Mouse (Mus musculus) MEL (cell line): ENCODE data around the gene Adarb1. TPM values are rescaled to one million over a fixed set of nuclear protein-coding genes. Genes with fewer than 3 reads are reported as not detected.

Experiments used
- DNase-seq: peaks from one replicate; pipeline ENCODE4 v3.0.0; 2011; ENCODE audit warnings: low read depth, low spot score
- H3K27ac ChIP-seq: 2 replicates; pipeline ENCODE4 v1.5.1; 2012; ENCODE audit warnings: low read depth, mild to moderate bottlenecking, control low read depth, low read length, moderate library complexity; ENCODE audit not compliant: control insufficient read depth
- H3K27me3 ChIP-seq, 2 experiments: fragments of 150-350 bp in 1 of 2; sonication (generic) in 1 of 2; 2 replicates each; pipeline ENCODE4 v1.6.1; 2012; ENCODE audit warnings: low read length in 2 of 2, mild to moderate bottlenecking in 2 of 2, improper control_type of control experiment in 1 of 2, moderate library complexity in 1 of 2; ENCODE audit not compliant: insufficient read depth in 2 of 2, control insufficient read depth in 1 of 2
- H3K36me3 ChIP-seq, 2 experiments: 2 replicates each; pipeline ENCODE4 v1.6.1; 2012 to 2014; ENCODE audit warnings: low read length in 2 of 2, improper control_type of control experiment in 1 of 2, inconsistent platforms in 1 of 2, mild to moderate bottlenecking in 1 of 2; ENCODE audit not compliant: insufficient read depth in 2 of 2, control insufficient read depth in 1 of 2
- H3K4me1 ChIP-seq, 2 experiments: fragments of 150-350 bp in 1 of 2; sonication (generic) in 1 of 2; 2 replicates each; pipeline ENCODE4 v1.6.1; 2012; ENCODE audit warnings: low read length in 2 of 2, improper control_type of control experiment in 1 of 2, mild to moderate bottlenecking in 1 of 2; ENCODE audit not compliant: insufficient read depth in 2 of 2, control insufficient read depth in 1 of 2
- H3K4me3 ChIP-seq, 2 experiments: fragments of 150-350 bp in 1 of 2; sonication (generic) in 1 of 2; 2 replicates each; pipeline ENCODE4 v1.5.1; 2012; ENCODE audit warnings: low read depth in 2 of 2, low read length in 2 of 2, mild to moderate bottlenecking in 2 of 2, moderate library complexity in 2 of 2, control low read depth in 1 of 2, improper control_type of control experiment in 1 of 2; ENCODE audit not compliant: control insufficient read depth in 1 of 2, insufficient read depth in 1 of 2
- H3K79me2 ChIP-seq: 2 replicates; pipeline ENCODE4 v1.6.1; 2012; ENCODE audit warnings: mild to moderate bottlenecking, low read length, moderate library complexity; ENCODE audit not compliant: control insufficient read depth, poor library complexity, insufficient read depth
- H3K9ac ChIP-seq: 2 replicates; pipeline ENCODE4 v1.6.1; 2012; ENCODE audit warnings: low read depth, mild to moderate bottlenecking, control low read depth, low read length, moderate library complexity; ENCODE audit not compliant: control insufficient read depth, poor library complexity, severe bottlenecking
- H3K9me3 ChIP-seq: fragments of 150-350 bp; sonication (generic); replicated peaks from 2 replicates; pipeline ENCODE4 v1.6.1; 2012; ENCODE audit warnings: mild to moderate bottlenecking, low read length, improper control_type of control experiment, moderate library complexity; ENCODE audit not compliant: insufficient read depth
- BHLHE40 ChIP-seq: IDR thresholded peaks from 2 replicates; pipeline ENCODE4 v1.6.1; 2012; ENCODE audit warnings: low read depth, mild to moderate bottlenecking, inconsistent platforms, low read length, improper control_type of control experiment, borderline replicate concordance
- CHD1 ChIP-seq: IDR thresholded peaks from 2 replicates; pipeline ENCODE4 v1.6.1; 2012; ENCODE audit warnings: low read depth, mild to moderate bottlenecking, inconsistent platforms, low read length, improper control_type of control experiment
- CHD2 ChIP-seq: IDR thresholded peaks from 2 replicates; pipeline ENCODE4 v1.6.1; 2011; ENCODE audit warnings: low read length, improper control_type of control experiment
- E2F4 ChIP-seq: IDR thresholded peaks from 2 replicates; pipeline ENCODE4 v1.6.1; 2011; ENCODE audit warnings: low read depth, low read length, improper control_type of control experiment, borderline replicate concordance
- EP300 ChIP-seq, 2 experiments: IDR thresholded peaks; 2 replicates each; pipeline ENCODE4 v1.6.1; 2011; ENCODE audit warnings: improper control_type of control experiment in 2 of 2, low read length in 2 of 2, low read depth in 1 of 2, mild to moderate bottlenecking in 1 of 2
- GABPA ChIP-seq: IDR thresholded peaks from 2 replicates; pipeline ENCODE4 v1.6.1; 2012; ENCODE audit warnings: low read depth, mild to moderate bottlenecking, inconsistent platforms, low read length, improper control_type of control experiment, moderate library complexity
- GATA1 ChIP-seq: IDR thresholded peaks from 2 replicates; pipeline ENCODE4 v1.6.1; 2011; ENCODE audit warnings: low read depth, low read length, improper control_type of control experiment
- HCFC1 ChIP-seq: IDR thresholded peaks from 2 replicates; pipeline ENCODE4 v1.6.1; 2012; ENCODE audit warnings: low read depth, mild to moderate bottlenecking, inconsistent platforms, low read length, improper control_type of control experiment, moderate library complexity
- JUND ChIP-seq: IDR thresholded peaks from 2 replicates; pipeline ENCODE4 v1.6.1; 2011; ENCODE audit warnings: low read depth, mild to moderate bottlenecking, improper control_type of control experiment, low read length
- KAT2A ChIP-seq: conservative IDR thresholded peaks from 2 replicates; pipeline ENCODE4 v1.6.1; 2012; ENCODE audit warnings: low read depth, low read length, improper control_type of control experiment, inconsistent platforms
- MAX ChIP-seq: IDR thresholded peaks from 2 replicates; pipeline ENCODE4 v1.6.1; 2011; ENCODE audit warnings: low read length, improper control_type of control experiment
- MAZ ChIP-seq: IDR thresholded peaks from 2 replicates; pipeline ENCODE4 v1.6.1; 2012; ENCODE audit warnings: low read depth, mild to moderate bottlenecking, inconsistent platforms, low read length, improper control_type of control experiment
- MXI1 ChIP-seq: IDR thresholded peaks from 2 replicates; pipeline ENCODE4 v1.6.1; 2011; ENCODE audit warnings: mild to moderate bottlenecking, low read depth, low read length, improper control_type of control experiment
- MYC ChIP-seq: IDR thresholded peaks from 2 replicates; pipeline ENCODE4 v1.6.1; 2011; ENCODE audit warnings: low read depth, mild to moderate bottlenecking, low read length, improper control_type of control experiment, moderate library complexity
- NELFE ChIP-seq: IDR thresholded peaks from 2 replicates; pipeline ENCODE4 v1.6.1; 2011; ENCODE audit warnings: low read depth, low read length, improper control_type of control experiment
- NRF1 ChIP-seq: IDR thresholded peaks from 2 replicates; pipeline ENCODE4 v1.6.1; 2014; ENCODE audit warnings: low read depth, mild to moderate bottlenecking, inconsistent platforms, low read length, improper control_type of control experiment, moderate library complexity; ENCODE audit not compliant: poor library complexity, insufficient read depth, severe bottlenecking
- POLR2AphosphoS2 ChIP-seq: IDR thresholded peaks from 2 replicates; pipeline ENCODE4 v1.6.1; 2011; ENCODE audit warnings: low read length, improper control_type of control experiment
- POLR2AphosphoS5 ChIP-seq: IDR thresholded peaks from 2 replicates; pipeline ENCODE4 v1.6.1; 2012; ENCODE audit warnings: low read depth, borderline replicate concordance, mild to moderate bottlenecking, inconsistent platforms, low read length, moderate library complexity, mixed read lengths
- RCOR1 ChIP-seq: IDR thresholded peaks from 2 replicates; pipeline ENCODE4 v1.6.1; 2012; ENCODE audit warnings: low read depth, mild to moderate bottlenecking, inconsistent platforms, low read length, improper control_type of control experiment
- SMC3 ChIP-seq: IDR thresholded peaks from 2 replicates; pipeline ENCODE4 v1.6.1; 2011; ENCODE audit warnings: low read depth, low read length, improper control_type of control experiment
- TAL1 ChIP-seq: IDR thresholded peaks from 2 replicates; pipeline ENCODE4 v1.6.1; 2012; ENCODE audit warnings: mild to moderate bottlenecking, inconsistent platforms, low read length, moderate library complexity, mixed read lengths
- TBP ChIP-seq: IDR thresholded peaks from 2 replicates; pipeline ENCODE4 v1.8.0; 2011; ENCODE audit warnings: low read depth, low read length, improper control_type of control experiment
- TCF12 ChIP-seq: IDR thresholded peaks from 2 replicates; pipeline ENCODE4 v1.6.1; 2014; ENCODE audit warnings: low read depth, mild to moderate bottlenecking, inconsistent platforms, low read length, improper control_type of control experiment, moderate library complexity
- UBTF ChIP-seq: IDR thresholded peaks from 2 replicates; pipeline ENCODE4 v1.6.1; 2012; ENCODE audit warnings: low read depth, mild to moderate bottlenecking, inconsistent platforms, low read length, improper control_type of control experiment, moderate library complexity, borderline replicate concordance; ENCODE audit not compliant: insufficient read depth
- USF2 ChIP-seq, 2 experiments: IDR thresholded peaks; 2 replicates each; pipeline ENCODE4 v1.6.1; 2011 to 2012; ENCODE audit warnings: improper control_type of control experiment in 2 of 2, low read length in 2 of 2, borderline replicate concordance in 1 of 2, inconsistent platforms in 1 of 2, low read depth in 1 of 2, mild to moderate bottlenecking in 1 of 2; ENCODE audit not compliant: insufficient read depth in 1 of 2
- ZC3H11A ChIP-seq: IDR thresholded peaks from 2 replicates; pipeline ENCODE4 v1.6.1; 2012; ENCODE audit warnings: low read depth, mild to moderate bottlenecking, inconsistent platforms, low read length, improper control_type of control experiment
- ZMIZ1 ChIP-seq: IDR thresholded peaks from 2 replicates; pipeline ENCODE4 v1.6.1; 2012; ENCODE audit warnings: low read depth, mild to moderate bottlenecking, inconsistent platforms, low read length, improper control_type of control experiment, moderate library complexity
- ZNF384 ChIP-seq: IDR thresholded peaks from 2 replicates; pipeline ENCODE4 v1.6.1; 2012; ENCODE audit warnings: low read depth, mild to moderate bottlenecking, inconsistent platforms, low read length, improper control_type of control experiment
- polyA plus RNA-seq, 2 experiments: library from polyadenylated mRNA; stranded (reverse) in 1 of 2; unstranded in 1 of 2; fragments of >175 nt in 1 of 2; fragments of >200 nt in 1 of 2; gene quantifications; 2 replicates each; pipeline versions ENCODE4 v1.2.1 to v1.2.4; 2012; ENCODE audit warnings: low replicate concordance in 2 of 2, low read depth in 1 of 2; ENCODE audit not compliant: insufficient read length in 2 of 2, insufficient read depth in 1 of 2, missing spikeins in 1 of 2
- total RNA-seq: library from RNA; depleted of rRNA; stranded (reverse); fragments of 300-350 nt; gene quantifications from 2 replicates; pipeline ENCODE4 v1.2.3, GENCODE M21; 2012

Adarb1 gene
- total and polyA plus RNA-seq, 3 experiments = 2.4 to 3.8 TPM; not detected in 1

- Histone ChIP-seq H3K27ac (no peak overlapping the region), H3K36me3 (no peaks in the 10 kb centered on the region), H3K4me1 (no peaks in the 10 kb centered on the region; a peak in 1 of 4 replicates), H3K79me2 (no peaks in the 10 kb centered on the region), H3K9ac (no peak overlapping the region), H3K4me3 (no peak overlapping the region), H3K27me3 (no peaks in the 10 kb centered on the region; a peak in 1 of 4 replicates), H3K9me3 (no peaks in the 10 kb centered on the region)
- no peak for DNase-seq
- TF ChIP-seq POLR2AphosphoS2 (no peak), GATA1 (no peak), USF2 (IDR thresholded peaks at IDR 0.05; ENCODE audit: borderline replicate concordance in 1 of 2, insufficient read depth in 1 of 2, low read depth in 1 of 2, low read length in 2 of 2) (no peak), UBTF (no peak), SMC3 (no peak), MXI1 (no peak), RCOR1 (no peak), NELFE (no peak), MYC (no peak), E2F4 (no peak), GABPA (no peak), CHD2 (no peak), KAT2A (no peak), ZMIZ1 (no peak), NRF1 (no peak), JUND (no peak), HCFC1 (no peak), BHLHE40 (no peak), TCF12 (no peak)
These were observed 4.3 kb downstream of the Adarb1 start for GRCm38 (mm10) chr10:77413791-77414190.

- no peaks in the 10 kb centered on the region for H3K4me1 ChIP-seq
- no peaks in the 10 kb centered on the region; a peak in 1 of 4 replicates for H3K27me3 ChIP-seq
- H3K4me3 ChIP-seq = no peak overlapping the region
- no peaks in the 10 kb centered on the region for H3K36me3 ChIP-seq
- H3K79me2 ChIP-seq = no peaks in the 10 kb centered on the region
- no peak overlapping the region for H3K27ac ChIP-seq
- DNase-seq = no peak
- H3K9me3 ChIP-seq = no peaks in the 10 kb centered on the region
- H3K9ac ChIP-seq = no peak overlapping the region
- TF ChIP-seq CHD1 (no peak), TAL1 (no peak), EP300 (IDR thresholded peaks at IDR 0.05; ENCODE audit: low read depth in 1 of 2, low read length in 2 of 2) (no peak), MAX (no peak), ZC3H11A (no peak), JUND (no peak), TCF12 (no peak), CHD2 (no peak), MYC (no peak), POLR2AphosphoS5 (no peak), RCOR1 (no peak), ZNF384 (no peak), MAZ (no peak), USF2 (IDR thresholded peaks at IDR 0.05; ENCODE audit: borderline replicate concordance in 1 of 2, insufficient read depth in 1 of 2, low read depth in 1 of 2, low read length in 2 of 2) (no peak), KAT2A (no peak), TBP (no peak), GABPA (no peak)
These were observed 8.9 kb downstream of the Adarb1 start for GRCm38 (mm10) chr10:77409154-77409553.
